Mouse (Mus musculus) embryo, embryonic 10 days (tissue): ENCODE measurements at regions not wholly inside any gene's neighbourhood (a gene's known extent, or its start where the extent isn't known, plus 50 kb on each side); places are given as distances from the start of the nearest gene placed in this dataset.

ENCODE experiments used
- DNase-seq: peaks from one replicate; pipeline ENCODE4 v3.0.0-alpha.2; 2015; ENCODE audit warnings: low spot score

DNA sequence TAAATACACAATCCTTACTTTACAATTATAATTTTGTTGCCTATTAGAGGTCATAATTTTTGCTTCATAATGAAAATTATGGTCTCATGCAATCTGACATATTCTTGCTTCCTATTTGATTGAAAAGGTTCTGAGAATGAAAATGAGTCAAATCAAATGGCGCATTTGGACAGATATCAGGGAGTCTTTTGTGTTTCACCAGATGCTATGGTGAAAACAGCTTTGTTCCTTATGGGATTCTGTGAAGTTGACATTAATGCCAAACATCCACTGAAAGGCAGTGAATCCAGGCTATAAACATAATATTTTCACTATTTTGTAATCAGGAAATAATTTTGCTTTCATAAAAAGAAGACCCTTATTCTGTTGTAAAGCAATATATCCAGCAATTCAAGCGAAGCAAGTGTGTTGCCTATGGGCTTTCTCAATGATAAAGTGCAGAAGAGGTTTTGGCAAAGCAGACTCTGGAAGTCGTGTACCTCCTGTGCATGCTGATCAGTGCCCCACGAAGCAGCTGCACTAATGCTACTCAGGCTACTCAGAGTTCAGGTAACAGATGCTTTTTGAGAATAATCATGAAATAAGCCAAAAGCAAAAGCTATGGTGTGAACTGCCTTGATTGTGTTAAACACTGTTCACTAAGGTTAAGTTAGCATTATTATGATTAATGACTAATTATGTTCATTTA, 1353.0 kb upstream of the Luzp2 start:
- DNase-seq, result no peak

DNA sequence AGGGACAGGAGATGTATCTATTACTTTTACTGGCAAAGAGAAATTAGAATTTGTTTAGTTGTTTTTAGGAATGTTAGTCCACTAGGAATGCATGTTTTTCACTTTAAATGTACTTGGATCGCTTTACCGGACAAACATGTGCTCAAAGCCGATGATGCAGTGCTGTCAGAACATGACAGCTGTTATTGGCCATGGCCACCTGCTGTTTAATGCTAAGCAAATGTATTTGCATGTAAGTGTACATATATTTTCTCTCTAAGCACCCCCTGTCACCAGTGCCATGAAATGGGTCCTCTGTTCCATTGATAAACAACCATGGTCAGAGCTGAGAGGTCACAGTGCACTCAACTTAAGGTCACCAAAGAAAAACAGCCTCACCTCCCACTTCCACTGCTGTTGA, 1349.2 kb upstream of the Luzp2 start:
- peak; percentile 49 for DNase-seq

DNA sequence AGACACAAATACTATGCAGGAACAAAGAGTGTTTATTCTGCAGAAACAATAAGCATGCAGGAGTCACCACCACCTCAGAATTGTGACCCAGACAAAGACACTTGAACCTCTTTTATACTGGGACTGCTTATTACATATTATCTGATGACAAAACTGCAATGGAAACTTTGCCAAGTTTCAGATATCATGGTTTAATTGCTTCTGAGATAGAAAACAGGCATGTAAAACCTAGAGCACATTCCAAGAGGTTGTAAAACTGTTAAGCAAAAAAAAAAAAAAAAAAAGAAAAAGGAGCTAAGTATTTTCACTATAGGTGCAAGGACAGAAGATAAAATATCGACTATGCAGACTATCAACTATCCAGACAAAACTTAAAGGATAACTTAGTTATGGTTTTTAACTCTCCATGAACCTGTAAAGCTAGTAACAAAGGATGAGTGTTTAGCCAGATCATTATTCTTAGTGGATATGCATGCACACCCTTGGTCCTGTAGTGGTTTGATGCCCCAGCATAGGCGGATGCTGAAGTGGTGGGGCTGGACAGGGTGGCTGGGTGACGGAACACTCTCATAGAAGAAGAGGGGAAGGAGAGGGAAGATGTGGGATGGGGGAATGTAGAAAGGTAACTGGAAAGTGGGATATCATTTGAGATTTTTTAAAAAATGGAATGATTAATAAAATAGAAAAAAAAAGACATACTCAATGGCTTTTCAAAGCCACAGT, 1312.9 kb upstream of the Luzp2 start:
- DNase-seq, result no peak
